Mouse (Mus musculus) spleen, postnatal 14 days (tissue): ENCODE measurements around the gene Ppm1h.

ENCODE experiments used
- DNase-seq, 2 experiments: peaks; one replicate each; pipeline ENCODE4 v3.0.0; 2021 to 2022; ENCODE audit warnings: low spot score in 2 of 2

Ppm1h gene

GRCm38 (mm10) chr10:122678541-122679436, at the start of gene Ppm1h:
Gene Ppm1h (plus strand): TSS chr10:122678762.
- DNase-seq: peak; percentile 25 to 32

GRCm38 (mm10) chr10:122629003-122629402, 49.6 kb upstream of the Ppm1h start:
- no peak for DNase-seq

DNA sequence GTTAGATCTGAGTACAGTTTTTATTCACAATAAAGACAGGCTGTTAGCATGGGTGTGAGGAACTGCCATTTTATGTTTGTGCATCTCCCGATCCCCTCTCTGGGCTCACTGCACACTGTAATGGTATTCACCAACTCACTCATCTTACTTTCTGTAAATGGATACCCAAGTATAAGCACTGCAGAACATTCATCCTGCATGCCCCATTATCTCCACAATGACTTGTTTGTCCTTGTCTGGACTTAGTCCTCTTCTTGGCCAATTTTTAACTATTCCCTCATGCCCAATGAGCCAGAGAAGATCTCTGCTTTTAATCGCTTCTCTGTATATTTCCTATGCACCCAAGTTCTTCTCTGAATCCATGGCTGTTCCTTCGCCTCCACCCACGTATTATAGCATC, 38.7 kb upstream of the Ppm1h start:
- no peak for DNase-seq

DNA sequence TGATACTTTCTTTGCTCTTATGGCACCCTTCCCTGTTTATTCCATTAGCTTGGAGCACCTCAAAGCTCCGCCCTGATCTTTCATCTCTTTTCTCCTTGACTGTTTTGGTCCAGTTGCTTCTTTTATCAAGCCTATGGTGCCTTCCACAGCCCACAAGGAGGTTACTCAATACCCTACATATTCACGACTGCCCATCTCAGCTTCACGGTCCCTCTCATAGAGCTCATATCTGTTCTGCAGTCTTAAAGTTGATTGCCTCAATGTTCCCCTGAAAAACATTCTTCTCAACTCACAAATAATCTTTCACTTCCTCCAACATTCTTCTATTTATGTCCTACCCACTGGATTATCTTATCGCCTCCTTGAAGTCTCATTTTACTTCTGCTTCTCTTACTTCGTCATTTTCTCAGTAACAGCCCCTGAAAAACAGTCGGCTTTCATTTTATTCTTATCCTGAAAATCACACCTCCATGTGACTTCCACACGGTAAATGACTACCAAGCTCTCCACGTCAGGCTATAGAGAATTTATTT, 37.2 kb upstream of the Ppm1h start:
- DNase-seq: no peak

- DNase-seq: no peak
Observed at GRCm38 (mm10) chr10:122642125-122642524, 36.4 kb upstream of the Ppm1h start.

DNA sequence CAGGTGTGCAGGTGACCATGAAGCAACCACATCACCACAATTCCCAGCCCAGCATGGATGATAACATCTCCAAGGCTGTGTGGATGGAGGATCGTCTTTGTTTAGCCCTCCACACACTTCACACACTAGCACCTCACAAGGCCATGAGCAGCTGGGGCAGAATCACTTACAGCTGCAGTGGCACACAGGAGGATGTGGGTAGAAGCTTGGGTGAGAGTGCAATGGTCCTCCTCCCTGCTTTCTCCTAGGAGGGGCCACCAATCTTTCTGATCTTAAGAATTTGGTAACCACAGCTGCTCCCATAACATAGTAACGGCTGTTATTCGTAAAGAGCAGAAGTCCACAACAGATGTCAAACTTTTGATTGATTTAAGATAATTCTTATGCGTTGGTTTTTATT, 26.6 kb upstream of the Ppm1h start:
- no peak for DNase-seq

DNA sequence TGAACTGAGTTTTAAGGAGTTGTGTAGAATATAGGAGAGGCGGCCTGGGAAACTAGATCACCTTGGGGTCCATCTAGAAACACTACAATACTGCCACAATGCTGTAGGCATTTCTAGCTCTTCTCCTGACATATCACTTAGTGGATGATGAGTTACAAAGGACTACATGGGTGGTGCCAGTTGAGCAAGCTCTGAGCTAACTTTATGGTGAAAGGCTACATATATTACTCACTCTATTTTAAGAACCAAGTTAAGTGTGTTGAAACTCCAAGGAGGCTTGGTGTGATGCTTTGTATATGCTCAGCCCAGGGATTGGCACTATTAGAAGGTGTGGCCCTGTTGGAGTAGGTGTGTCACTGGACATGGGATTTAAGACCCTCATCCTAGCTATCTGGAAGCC, 26.0 kb upstream of the Ppm1h start:
- no peak for DNase-seq

DNA sequence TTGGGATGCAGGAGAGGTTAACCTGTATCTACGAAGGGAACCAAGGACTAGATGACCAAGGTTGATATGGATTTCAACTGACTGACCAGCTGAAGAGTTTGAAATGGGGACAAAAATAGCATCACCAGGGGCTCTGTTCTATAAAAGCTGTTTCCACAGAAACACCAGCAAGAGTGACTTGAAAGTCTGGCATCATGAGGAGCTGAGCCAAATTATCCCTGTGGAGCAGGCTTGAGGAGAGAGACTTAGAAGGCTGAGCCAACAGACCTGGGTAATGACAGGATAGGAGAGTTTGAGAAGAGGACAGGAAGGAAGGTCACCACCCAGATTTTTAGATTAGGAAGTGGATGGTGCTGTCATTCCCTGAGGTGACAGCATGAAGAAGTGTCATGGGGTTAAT, 12.9 kb upstream of the Ppm1h start:
- no peak for DNase-seq

- no peak for DNase-seq
Observed at GRCm38 (mm10) chr10:122671253-122671652, 7.3 kb upstream of the Ppm1h start.

- no peak for DNase-seq
Observed at GRCm38 (mm10) chr10:122672044-122672443, 6.5 kb upstream of the Ppm1h start.

- no peak for DNase-seq
Observed at GRCm38 (mm10) chr10:122679437-122680045, 979 bp downstream of the Ppm1h start.

DNA sequence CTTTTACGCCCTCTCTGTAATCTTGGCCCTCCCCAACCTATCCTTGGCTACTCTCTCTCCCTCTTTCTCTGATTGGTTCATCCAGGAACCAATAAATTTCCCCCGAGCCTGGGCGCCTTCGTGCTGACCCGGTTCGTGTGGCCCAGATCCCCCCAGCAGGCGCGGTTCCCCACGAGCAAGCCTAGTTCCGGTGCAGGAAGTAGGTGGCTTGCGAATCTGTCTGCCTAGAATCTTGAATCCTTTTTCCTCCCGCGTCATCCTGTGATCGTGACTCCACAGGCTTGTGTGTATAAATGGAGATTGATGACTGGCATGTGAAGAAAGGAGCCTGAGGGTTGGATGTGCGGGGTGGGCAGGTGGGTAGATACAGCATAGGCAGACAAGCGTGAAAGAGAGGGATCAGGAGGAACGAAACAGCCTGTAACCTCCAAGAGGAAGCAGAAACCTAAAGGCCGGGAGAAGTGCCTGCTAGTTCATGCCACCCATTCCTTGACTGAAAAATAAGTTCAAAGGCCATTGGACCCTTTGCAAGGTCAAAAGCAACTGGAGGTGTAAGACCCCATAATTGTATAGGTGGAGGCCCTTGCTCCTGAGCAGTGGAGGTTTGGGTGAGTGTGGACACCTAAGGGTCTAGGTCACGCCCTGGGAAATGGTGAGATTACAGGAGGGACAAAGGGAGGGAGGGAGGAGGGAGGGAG, 2.0 kb downstream of the Ppm1h start:
- no peak for DNase-seq

GRCm38 (mm10) chr10:122681085-122681408, 2.5 kb downstream of the Ppm1h start:
- no peak for DNase-seq

DNA sequence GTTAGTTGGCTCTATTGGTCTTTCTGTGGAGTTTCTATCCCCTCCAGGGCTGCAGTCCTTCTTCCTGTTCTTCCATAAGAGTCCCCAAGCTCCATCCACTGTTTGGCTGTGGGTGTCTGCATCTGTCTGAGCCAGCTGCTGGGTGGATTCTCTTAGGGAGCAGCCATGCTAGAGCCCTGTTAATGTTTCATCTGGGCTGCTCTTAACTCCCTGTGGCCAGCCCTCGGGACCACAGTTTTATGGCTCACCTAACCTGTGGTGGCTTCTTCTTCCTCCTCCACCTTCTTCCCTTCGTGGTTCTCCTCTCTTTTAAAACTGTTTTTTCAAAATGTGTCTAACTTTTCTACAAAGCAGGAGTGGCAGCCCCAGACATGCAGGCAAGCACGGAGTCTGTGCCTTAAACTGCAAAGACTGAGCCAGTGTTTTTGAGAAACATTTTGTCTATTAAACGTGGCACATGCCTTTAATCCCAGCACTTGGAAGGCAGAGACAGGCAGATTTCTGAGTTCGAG, 5.3 kb downstream of the Ppm1h start:
- no peak for DNase-seq

- no peak for DNase-seq
Observed at GRCm38 (mm10) chr10:122685297-122685696, 6.7 kb downstream of the Ppm1h start.

GRCm38 (mm10) chr10:122685836-122686531, 7.4 kb downstream of the Ppm1h start:
- no peak for DNase-seq

GRCm38 (mm10) chr10:122690698-122691097, 12.1 kb downstream of the Ppm1h start:
- no peak for DNase-seq

DNA sequence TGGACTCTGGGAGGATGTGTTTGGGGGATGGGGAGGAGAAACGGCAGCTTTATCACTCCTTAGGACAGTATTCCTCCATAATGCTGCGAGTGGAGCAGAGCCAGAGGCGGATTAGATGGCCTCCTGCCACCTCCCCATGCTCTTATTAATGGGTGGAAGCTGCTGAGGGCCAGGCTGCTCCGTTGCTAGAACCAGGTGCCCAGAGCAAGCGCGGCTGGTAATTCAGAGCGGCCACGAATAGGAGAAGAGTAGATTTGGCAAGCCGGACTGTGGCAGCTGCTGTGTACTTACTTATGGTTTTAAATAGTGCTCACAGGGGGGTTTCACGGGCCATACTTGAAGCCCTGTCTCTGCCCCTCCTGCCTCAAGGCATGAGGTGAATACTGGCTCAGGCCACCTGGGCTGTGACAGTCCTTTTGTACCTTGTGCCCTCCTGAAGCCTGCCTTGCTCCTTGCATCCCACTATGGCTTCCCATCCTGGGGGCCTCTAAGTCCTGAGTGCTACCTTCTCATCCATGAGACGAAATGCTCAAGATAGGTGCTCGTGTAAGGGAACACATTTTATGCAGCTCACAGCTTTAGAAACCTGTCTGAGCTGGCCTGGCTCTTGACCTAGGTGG, 14.7 kb downstream of the Ppm1h start:
- no peak for DNase-seq

DNA sequence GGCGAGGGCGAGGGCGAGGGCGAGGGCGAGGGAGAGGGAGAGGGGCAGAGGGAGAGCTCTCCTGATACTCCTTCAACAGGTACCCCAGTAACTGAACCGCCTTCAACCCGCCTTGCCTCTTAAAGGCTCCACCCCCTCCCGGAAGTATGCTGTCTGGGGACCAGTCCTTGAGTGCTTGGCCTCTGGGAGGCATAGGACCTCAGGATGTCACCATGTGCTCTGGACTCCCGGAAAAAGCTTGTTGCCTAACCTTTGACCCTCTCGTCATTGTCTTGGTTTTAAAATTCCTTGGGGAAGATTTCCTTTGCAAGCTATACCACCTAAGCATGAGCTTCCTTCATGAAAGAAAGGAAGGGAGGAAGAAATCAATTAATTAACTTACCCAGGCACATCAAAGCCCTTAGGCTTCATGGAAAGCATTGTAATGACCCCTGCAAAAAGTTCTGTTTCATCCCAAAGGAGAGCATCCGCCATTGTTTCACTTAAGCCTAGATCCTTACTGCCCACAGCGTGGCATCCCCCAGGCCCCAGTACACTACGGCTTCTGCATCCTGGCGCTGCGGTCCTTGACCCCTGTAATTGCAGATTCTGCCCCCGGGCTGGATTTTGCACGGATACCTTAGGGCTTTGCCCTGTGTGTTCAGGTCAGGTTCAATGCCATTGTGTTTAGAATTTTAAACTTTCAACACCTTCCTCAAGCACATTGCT, 15.5 kb downstream of the Ppm1h start:
- DNase-seq: no peak

GRCm38 (mm10) chr10:122696335-122696734, 17.8 kb downstream of the Ppm1h start:
- DNase-seq: no peak

- DNase-seq: no peak
Observed at GRCm38 (mm10) chr10:122698347-122698746, 19.8 kb downstream of the Ppm1h start.
